Mouse (Mus musculus) lung, embryonic 16.5 days (tissue): ENCODE measurements around the gene Carnmt1. TPM values are rescaled to one million over a fixed set of nuclear protein-coding genes. Genes with fewer than 3 reads are reported as not detected.

ENCODE experiments used
- ATAC-seq: fragments of 200-750 bp; cut with Nextera tagmentation; 2 replicates; pipeline ENCODE4 v1.8.0; 2017; ENCODE audit warnings: low read depth, mild to moderate bottlenecking, moderate library complexity
- H3K27ac ChIP-seq: fragments of 300-500 bp; sonication (generic); 2 replicates; pipeline ENCODE4 v1.5.1; 2014; ENCODE audit warnings: mild to moderate bottlenecking, control low read depth, low read length
- H3K27me3 ChIP-seq: fragments of 300-500 bp; sonication (generic); 2 replicates; pipeline ENCODE4 v1.6.1; 2014; ENCODE audit warnings: low read depth, low read length, mixed read lengths; ENCODE audit not compliant: control insufficient read depth, insufficient read depth
- H3K36me3 ChIP-seq: fragments of 300-500 bp; sonication (generic); 2 replicates; pipeline ENCODE4 v1.6.1; 2014; ENCODE audit warnings: low read length; ENCODE audit not compliant: control insufficient read depth, insufficient read depth
- H3K4me1 ChIP-seq: fragments of 300-500 bp; sonication (generic); replicated peaks from 2 replicates; pipeline ENCODE4 v1.6.1; 2014; ENCODE audit warnings: low read length, mixed read lengths; ENCODE audit not compliant: control insufficient read depth, insufficient read depth
- H3K4me2 ChIP-seq: fragments of 300-500 bp; sonication (generic); 2 replicates; pipeline ENCODE4 v1.6.1; 2014; ENCODE audit warnings: low read depth, low read length, control low read depth
- H3K4me3 ChIP-seq: fragments of 300-500 bp; sonication (generic); 2 replicates; pipeline ENCODE4 v1.5.1; 2014; ENCODE audit warnings: mild to moderate bottlenecking, low read length, control low read depth
- H3K9ac ChIP-seq: fragments of 300-500 bp; sonication (generic); 2 replicates; pipeline ENCODE4 v1.6.1; 2014; ENCODE audit warnings: low read length, control low read depth
- H3K9me3 ChIP-seq: fragments of 300-500 bp; sonication (generic); 2 replicates; pipeline ENCODE4 v1.6.1; 2016; ENCODE audit warnings: low read length; ENCODE audit not compliant: control insufficient read depth
- WGBS: fragments of 180-500 bp; shearing (Covaris S2); extraction: QIAGEN DNeasy Blood & Tissue Kit; methylation state at CpG from one replicate; pipeline ENCODE4 v1.1.7; 2014; 5-methylcytosine and 5-hydroxymethylcytosine counted together
- polyA plus RNA-seq: library from polyadenylated mRNA; unstranded; fragments of >200 nt; fragmentation: Nextera tagmentation; extraction: Ambion mirVana; gene quantifications from 2 replicates; pipeline ENCODE4 v1.2.1, GENCODE M21; 2015

Gene Carnmt1
- polyA plus RNA-seq, 1 experiment from 2014 or later: 21.5 TPM

- Histone ChIP-seq H3K9ac (no peak overlapping the region), H3K27ac (no peak overlapping the region), H3K4me2 (no peak overlapping the region), H3K36me3 (no peaks in the 10 kb centered on the region), H3K4me1 (no peaks in the 10 kb centered on the region), H3K27me3 (no peaks in the 10 kb centered on the region), H3K9me3 (no peaks in the 10 kb centered on the region), H3K4me3 (no peak overlapping the region)
- WGBS: 66% methylated on average over 4 of the region's 4 CpGs
- no peak for ATAC-seq
Measured at GRCm38 (mm10) chr19:18649955-18650354, 20.6 kb upstream of the Carnmt1 start.

- Histone ChIP-seq H3K4me1 (no peaks in the 10 kb centered on the region), H3K36me3 (no peaks in the 10 kb centered on the region), H3K27me3 (no peaks in the 10 kb centered on the region), H3K4me3 (no peak overlapping the region), H3K4me2 (no peak overlapping the region), H3K9ac (no peak overlapping the region), H3K27ac (no peak overlapping the region), H3K9me3 (no peaks in the 10 kb centered on the region)
- WGBS: 63% methylated on average over 6 of the region's 6 CpGs
- ATAC-seq: no peak
Measured at GRCm38 (mm10) chr19:18650473-18650872, 20.1 kb upstream of the Carnmt1 start.

GRCm38 (mm10) chr19:18652592-18652991, 18.0 kb upstream of the Carnmt1 start:
- no peaks in the 10 kb centered on the region for H3K4me1 ChIP-seq
- no peak overlapping the region for H3K4me3 ChIP-seq
- no peaks in the 10 kb centered on the region for H3K9me3 ChIP-seq
- ATAC-seq: no peak
- no peaks in the 10 kb centered on the region for H3K27me3 ChIP-seq
- H3K27ac ChIP-seq: no peak overlapping the region
- no peak overlapping the region for H3K4me2 ChIP-seq
- H3K36me3 ChIP-seq: no peaks in the 10 kb centered on the region
- 64% methylated on average over 4 of the region's 4 CpGs for WGBS
- no peak overlapping the region for H3K9ac ChIP-seq

DNA sequence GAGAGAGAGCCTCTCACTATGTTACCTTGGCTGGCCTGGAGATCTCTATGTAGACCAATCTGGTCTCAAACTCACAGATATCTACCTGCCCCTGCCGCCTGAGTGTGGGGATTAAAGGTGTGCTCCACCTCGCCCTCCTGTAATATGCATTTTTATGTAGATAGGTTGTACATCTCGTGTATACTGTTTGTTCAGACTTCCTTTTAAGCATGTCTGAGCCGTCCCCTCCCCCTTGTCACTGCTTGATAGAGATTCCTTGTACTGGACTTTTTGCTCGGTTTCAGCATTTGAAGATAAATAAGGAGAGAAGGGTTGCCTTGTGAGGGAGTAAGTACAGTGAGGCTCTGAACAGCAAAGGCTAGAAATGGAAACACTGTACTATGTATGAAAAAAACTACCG, 17.5 kb upstream of the Carnmt1 start:
- H3K4me2 ChIP-seq: no peak overlapping the region
- no peaks in the 10 kb centered on the region for H3K27me3 ChIP-seq
- no peaks in the 10 kb centered on the region for H3K4me1 ChIP-seq
- H3K4me3 ChIP-seq: no peak overlapping the region
- H3K36me3 ChIP-seq: no peaks in the 10 kb centered on the region
- ATAC-seq: no peak
- no peak overlapping the region for H3K9ac ChIP-seq
- H3K27ac ChIP-seq: no peak overlapping the region
- 70% methylated on average over 6 of the region's 6 CpGs for WGBS
- no peaks in the 10 kb centered on the region for H3K9me3 ChIP-seq

DNA sequence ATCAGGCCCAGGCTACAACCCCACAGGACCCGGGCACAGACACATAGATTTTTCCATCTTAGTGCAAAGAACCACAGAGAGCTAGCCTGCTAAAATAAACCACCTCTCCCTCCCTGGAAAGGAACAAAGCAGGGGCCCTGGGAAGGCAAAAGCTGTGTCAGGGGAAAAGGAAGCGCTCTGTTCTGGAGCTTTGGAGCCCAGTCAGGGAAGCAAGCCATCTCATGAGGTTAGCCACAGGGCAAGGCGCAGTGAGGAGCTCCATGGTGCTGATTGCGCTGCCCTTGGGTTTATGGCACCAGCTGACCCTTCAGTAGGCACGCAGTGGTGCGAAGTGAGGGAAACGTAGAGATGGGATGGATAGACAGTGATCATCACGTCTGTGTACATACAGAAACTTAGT, 16.2 kb upstream of the Carnmt1 start:
- Histone ChIP-seq H3K36me3 (no peaks in the 10 kb centered on the region), H3K9ac (no peak overlapping the region), H3K27me3 (no peaks in the 10 kb centered on the region), H3K4me1 (no peaks in the 10 kb centered on the region), H3K9me3 (no peaks in the 10 kb centered on the region), H3K4me2 (no peak overlapping the region), H3K27ac (no peak overlapping the region), H3K4me3 (no peak overlapping the region)
- 81% methylated on average over 8 of the region's 8 CpGs for WGBS
- no peak for ATAC-seq

GRCm38 (mm10) chr19:18654984-18655383, 15.6 kb upstream of the Carnmt1 start:
- Histone ChIP-seq H3K4me2 (no peak overlapping the region), H3K9ac (no peak overlapping the region), H3K9me3 (no peaks in the 10 kb centered on the region), H3K4me3 (no peak overlapping the region), H3K4me1 (no peaks in the 10 kb centered on the region), H3K27ac (no peak overlapping the region), H3K36me3 (no peaks in the 10 kb centered on the region), H3K27me3 (no peaks in the 10 kb centered on the region)
- ATAC-seq: no peak
- WGBS: 65% methylated on average over 5 of the region's 5 CpGs

DNA sequence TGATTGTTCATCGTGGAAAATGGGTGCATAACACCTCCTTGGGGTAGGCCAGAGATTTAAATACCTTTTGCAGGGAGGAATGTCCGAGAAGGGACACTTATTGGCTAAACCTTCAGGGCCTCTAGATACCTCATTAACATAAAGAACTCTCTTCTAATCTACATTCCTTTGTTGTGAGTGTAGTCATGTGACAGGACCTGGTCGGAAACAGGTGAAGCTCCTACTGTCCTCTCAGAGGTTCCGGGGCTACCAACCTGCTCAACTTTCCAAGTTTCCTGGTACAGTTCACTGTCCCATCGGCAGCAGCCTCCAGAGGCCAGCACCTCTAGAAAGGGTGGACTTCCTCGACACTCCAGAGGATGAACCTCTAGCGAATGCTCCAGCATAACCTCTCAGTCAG, 14.6 kb upstream of the Carnmt1 start:
- no peaks in the 10 kb centered on the region for H3K27me3 ChIP-seq

GRCm38 (mm10) chr19:18658473-18658872, 12.1 kb upstream of the Carnmt1 start:
- Histone ChIP-seq H3K27ac (no peak overlapping the region), H3K36me3 (no peaks in the 10 kb centered on the region)
- ATAC-seq: no peak

More for the DNA sequence above, 14.6 kb upstream of the Carnmt1 start:
- Histone ChIP-seq H3K36me3 (no peaks in the 10 kb centered on the region), H3K4me2 (no peak overlapping the region), H3K9me3 (no peaks in the 10 kb centered on the region), H3K4me3 (no peak overlapping the region), H3K4me1 (no peaks in the 10 kb centered on the region), H3K9ac (no peak overlapping the region), H3K27ac (no peak overlapping the region)
- 83% methylated on average over 7 of the region's 7 CpGs for WGBS
- no peak for ATAC-seq

DNA sequence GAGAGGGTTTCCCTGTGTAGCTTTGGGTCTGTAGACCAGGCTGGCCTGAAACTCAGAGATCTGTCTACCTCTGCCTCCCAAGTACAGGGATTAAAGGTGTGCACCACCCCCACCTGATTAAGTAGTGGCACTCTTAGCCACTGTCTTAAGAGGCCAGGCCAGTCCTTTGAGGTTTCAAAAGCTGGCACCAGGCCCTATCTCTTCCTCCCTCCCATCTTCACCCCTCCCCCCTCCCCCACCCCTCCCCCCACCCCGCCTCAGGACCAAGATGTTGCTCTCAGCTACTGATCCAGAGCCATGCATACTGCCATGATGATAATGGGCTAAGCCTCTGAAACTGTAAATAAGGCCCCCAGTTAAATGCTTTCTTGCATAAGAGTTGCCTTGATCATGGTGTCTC, 11.2 kb upstream of the Carnmt1 start:
- H3K36me3 ChIP-seq: no peaks in the 10 kb centered on the region
- WGBS: no CpG with 5 or more reads among the region's 1 CpGs
- ATAC-seq: no peak

More at GRCm38 (mm10) chr19:18658473-18658872, 12.1 kb upstream of the Carnmt1 start:
- no peak overlapping the region for H3K9ac ChIP-seq
- no peak overlapping the region for H3K4me3 ChIP-seq
- WGBS: 60% methylated on average over 4 of the region's 4 CpGs
- H3K27me3 ChIP-seq: no peaks in the 10 kb centered on the region
- H3K9me3 ChIP-seq: no peaks in the 10 kb centered on the region
- no peaks in the 10 kb centered on the region for H3K4me1 ChIP-seq
- H3K4me2 ChIP-seq: no peak overlapping the region

DNA sequence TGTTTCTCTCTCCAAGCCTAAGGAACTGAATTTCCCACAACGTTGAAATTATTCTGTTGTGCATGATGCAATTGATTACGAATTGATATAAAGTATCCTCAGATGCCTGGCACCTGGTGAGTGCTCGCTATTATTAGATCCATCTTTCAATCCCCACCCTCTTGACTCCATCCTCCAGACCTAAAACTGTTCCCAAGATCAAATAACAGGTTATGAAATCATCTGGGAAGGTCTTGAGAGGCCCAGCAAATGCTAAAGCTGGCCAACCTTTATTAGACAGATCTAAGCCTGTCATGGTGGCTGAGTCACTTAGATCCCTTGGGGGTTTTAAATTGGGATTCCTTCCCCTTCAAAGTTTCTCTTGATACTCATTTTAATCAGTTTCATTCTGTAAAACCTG, 10.1 kb upstream of the Carnmt1 start:
- H3K4me1 ChIP-seq: no peaks in the 10 kb centered on the region
- no peaks in the 10 kb centered on the region for H3K36me3 ChIP-seq
- no peaks in the 10 kb centered on the region for H3K9me3 ChIP-seq
- no peak overlapping the region for H3K9ac ChIP-seq
- H3K27me3 ChIP-seq: no peaks in the 10 kb centered on the region
- no peak for ATAC-seq
- no peak overlapping the region for H3K4me2 ChIP-seq
- H3K4me3 ChIP-seq: no peak overlapping the region
- H3K27ac ChIP-seq: no peak overlapping the region
- 65% methylated on average over 3 of the region's 3 CpGs for WGBS

More for the DNA sequence above, 11.2 kb upstream of the Carnmt1 start:
- Histone ChIP-seq H3K9me3 (no peaks in the 10 kb centered on the region), H3K4me2 (no peak overlapping the region), H3K9ac (no peak overlapping the region), H3K4me3 (no peak overlapping the region), H3K27me3 (no peaks in the 10 kb centered on the region), H3K4me1 (no peaks in the 10 kb centered on the region), H3K27ac (no peak overlapping the region)
